Mouse (Mus musculus): ENCODE data around the gene Slc2a6. TPM values are rescaled to one million over a fixed set of nuclear protein-coding genes. Genes with fewer than 3 reads are reported as not detected.

Slc2a6 gene
- total RNA-seq, 2 experiments from 2014 or later, result not detected

DNA sequence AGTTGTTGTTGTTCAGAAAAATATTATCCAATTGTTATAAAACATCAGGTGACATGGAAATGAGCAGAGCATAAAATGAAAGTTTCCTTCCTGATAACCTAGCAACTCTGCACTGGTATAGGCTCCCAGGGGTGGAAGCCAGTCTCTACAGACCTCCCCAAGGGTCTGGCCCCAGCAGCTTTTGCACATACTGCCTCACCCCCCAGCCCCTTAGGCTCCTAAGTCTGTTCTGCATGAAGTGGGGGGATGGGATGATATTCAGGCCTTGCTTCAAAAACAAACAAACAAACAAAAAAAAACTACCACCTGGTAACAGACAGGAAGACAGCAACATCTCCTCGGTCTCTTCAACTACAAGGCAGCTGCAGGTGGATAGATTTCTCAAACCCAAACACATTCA, 47.4 kb downstream of the Slc2a6 start:
- intact Hi-C loops (cut with DNase I), result no loop called here
- DNase-seq, result no peak

DNA sequence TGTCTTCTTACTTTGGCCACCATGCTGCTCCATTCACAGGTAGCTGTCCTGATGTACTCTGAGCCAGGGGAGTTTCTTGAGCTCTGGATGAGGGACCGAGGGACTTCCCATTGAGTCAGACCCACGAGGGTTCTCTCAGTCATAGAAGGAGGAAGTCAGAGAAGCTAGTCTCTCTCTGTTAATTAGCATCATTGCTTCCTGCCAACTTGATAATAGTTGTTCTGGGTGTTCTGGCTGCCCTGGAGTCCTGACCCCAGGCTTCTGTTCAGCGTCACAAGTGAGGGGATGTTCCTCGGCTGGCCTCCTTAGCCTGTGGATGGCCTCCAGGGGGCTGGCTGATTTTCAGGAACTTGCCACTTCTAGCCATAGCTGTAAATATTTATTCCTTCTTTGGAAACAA, 53.8 kb downstream of the Slc2a6 start:
- intact Hi-C loops (cut with DNase I), result no loop called here
- DNase-seq, result no peak

DNA sequence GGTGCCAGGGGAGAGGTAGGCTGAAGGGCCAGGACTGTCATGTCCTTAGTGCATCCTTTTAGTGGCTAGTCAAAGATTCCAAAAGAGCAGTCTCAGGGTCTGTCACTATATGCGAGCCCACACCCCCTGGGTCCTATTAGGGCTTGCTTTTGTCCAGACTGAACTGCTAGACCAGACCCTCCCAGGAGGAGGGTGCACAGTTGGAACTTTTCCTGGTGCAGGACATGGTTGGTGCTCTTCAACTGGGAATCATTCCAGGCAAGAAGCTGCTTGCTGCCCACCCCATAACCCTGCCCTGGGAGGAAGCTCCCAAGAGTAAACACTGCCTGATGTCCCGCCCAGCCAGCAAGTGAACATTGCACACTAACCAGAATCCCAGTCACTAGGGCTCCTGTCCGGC, 54.7 kb downstream of the Slc2a6 start, which contains the start of gene Adamts13:
TSS of gene Adamts13 (plus strand) at position 301 of the 400 bp plus-strand sequence.
- no peak for DNase-seq

More for the DNA sequence above, 54.7 kb downstream of the Slc2a6 start, which contains the start of gene Adamts13:
- intact Hi-C loops (cut with DNase I), result no loop called here

Other genes with a start within 250 kb of the Slc2a6 start
- gene Abo, start 163.0 kb downstream of the Slc2a6 start, total RNA-seq (2021), result not detected
- gene Surf6, start 125.1 kb downstream of the Slc2a6 start, total RNA-seq (2021), result 10 to 100 TPM in 1 of 2 experiments, 1 to 10 TPM in 1; 9.1 to 11.1 TPM
- 10 to 100 TPM; 14.4 to 17.2 TPM for gene Med22, start 117.3 kb downstream of the Slc2a6 start, total RNA-seq (2021)
- 100 to 1,000 TPM; 206 to 267 TPM for gene Rpl7a, start 117.2 kb downstream of the Slc2a6 start, total RNA-seq (2021)
- gene Surf2, start 111.6 kb downstream of the Slc2a6 start, total RNA-seq (2021), result 10 to 100 TPM; 10.7 to 12.3 TPM
- gene Surf1, start 111.5 kb downstream of the Slc2a6 start, total RNA-seq (2021), result 10 to 100 TPM; 35.5 to 38.8 TPM
- 10 to 100 TPM; 66.4 to 71.4 TPM for gene Surf4, start 94.1 kb downstream of the Slc2a6 start, total RNA-seq (2021)
- gene Stkld1, start 94.0 kb downstream of the Slc2a6 start, total RNA-seq (2021), result not detected
- 10 to 100 TPM; 13.6 to 17.1 TPM for gene Rexo4, start 63.6 kb downstream of the Slc2a6 start, total RNA-seq (2021)
- gene Adamts13, start 54.6 kb downstream of the Slc2a6 start, total RNA-seq (2021), result not detected
- gene Cacfd1, start 18.1 kb downstream of the Slc2a6 start, total RNA-seq (2021), result 10 to 100 TPM; 27.0 to 30.6 TPM
- gene Mymk, start 44.2 kb upstream of the Slc2a6 start, total RNA-seq (2021), result 1 to 10 TPM; 2.0 to 5.7 TPM
- 10 to 100 TPM in 1 of 2 experiments, 1 to 10 TPM in 1; 7.7 to 10.4 TPM for gene Adamtsl2, start 51.4 kb upstream of the Slc2a6 start, total RNA-seq (2021)
- not detected for gene Fam163b, start 114.5 kb upstream of the Slc2a6 start, total RNA-seq (2021)
- not detected for gene Dbh, start 137.2 kb upstream of the Slc2a6 start, total RNA-seq (2021)
- gene Sardh, start 220.3 kb upstream of the Slc2a6 start, total RNA-seq (2021), result 1 to 10 TPM in 1 of 2 experiments, under 1 TPM in 1; 0.82 to 1.4 TPM

All from gastrocnemius, postnatal 36 days (tissue).